Mouse (Mus musculus): ENCODE data around the gene Itga2.

The Itga2 gene

DNA sequence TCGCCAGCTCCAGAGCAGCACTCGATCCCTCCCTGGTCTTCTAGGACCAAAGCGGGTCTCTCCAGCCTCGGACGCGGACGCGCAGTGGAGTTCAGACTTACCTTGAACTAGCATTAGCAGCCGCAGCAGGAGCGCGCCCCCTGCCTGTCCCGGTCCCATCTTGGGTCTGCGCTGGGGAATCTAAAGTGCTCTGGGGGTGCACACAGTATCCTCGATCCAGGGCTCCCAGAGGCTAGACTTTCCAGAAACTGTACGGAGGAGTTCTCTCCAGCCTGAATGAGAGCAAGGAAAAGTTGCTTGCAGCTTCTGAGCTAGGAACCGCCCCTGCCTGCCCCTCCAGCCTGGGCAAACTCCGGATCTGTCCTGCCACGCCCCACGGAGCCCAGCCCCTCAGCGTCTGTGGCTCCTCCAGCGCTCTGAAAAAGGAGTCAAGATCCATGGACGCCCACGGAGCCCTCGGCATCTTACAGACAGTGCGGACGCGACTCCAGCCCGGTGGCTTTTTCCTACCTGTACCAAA, at the start of gene Itga2:
Gene Itga2, minus strand, starts transcription at position 326 of the 520 bp plus-strand sequence.
- in situ Hi-C loops (cut with MboI), result loop anchor here (10.0 kb wide), 1 partner anchor 97 kb away; no protein-coding TSS in a partner anchor

GRCm38 (mm10) chr13:114980831-114981419, 49.0 kb upstream of the Itga2 start:
- in situ Hi-C loops (cut with MboI), result loop anchor here (25.0 kb wide), 1 partner anchor 1731 kb away; no protein-coding TSS in a partner anchor

GRCm38 (mm10) chr13:114974484-114975042, 42.7 kb upstream of the Itga2 start:
- in situ Hi-C loops (cut with MboI), result loop anchor here (25.0 kb wide), 1 partner anchor 1738 kb away; no protein-coding TSS in a partner anchor

GRCm38 (mm10) chr13:114971905-114972304, 40.0 kb upstream of the Itga2 start:
- in situ Hi-C loops (cut with MboI), result no loop called here

- in situ Hi-C loops (cut with MboI), result no loop called here
Observed at GRCm38 (mm10) chr13:114964233-114964632, 32.3 kb upstream of the Itga2 start.

GRCm38 (mm10) chr13:114954516-114954915, 22.6 kb upstream of the Itga2 start:
- in situ Hi-C loops (cut with MboI), result no loop called here

- in situ Hi-C loops (cut with MboI), result loop anchor here (10.0 kb wide), 1 partner anchor 99 kb away; no protein-coding TSS in a partner anchor
Observed at GRCm38 (mm10) chr13:114933541-114933940, 1.6 kb upstream of the Itga2 start.

DNA sequence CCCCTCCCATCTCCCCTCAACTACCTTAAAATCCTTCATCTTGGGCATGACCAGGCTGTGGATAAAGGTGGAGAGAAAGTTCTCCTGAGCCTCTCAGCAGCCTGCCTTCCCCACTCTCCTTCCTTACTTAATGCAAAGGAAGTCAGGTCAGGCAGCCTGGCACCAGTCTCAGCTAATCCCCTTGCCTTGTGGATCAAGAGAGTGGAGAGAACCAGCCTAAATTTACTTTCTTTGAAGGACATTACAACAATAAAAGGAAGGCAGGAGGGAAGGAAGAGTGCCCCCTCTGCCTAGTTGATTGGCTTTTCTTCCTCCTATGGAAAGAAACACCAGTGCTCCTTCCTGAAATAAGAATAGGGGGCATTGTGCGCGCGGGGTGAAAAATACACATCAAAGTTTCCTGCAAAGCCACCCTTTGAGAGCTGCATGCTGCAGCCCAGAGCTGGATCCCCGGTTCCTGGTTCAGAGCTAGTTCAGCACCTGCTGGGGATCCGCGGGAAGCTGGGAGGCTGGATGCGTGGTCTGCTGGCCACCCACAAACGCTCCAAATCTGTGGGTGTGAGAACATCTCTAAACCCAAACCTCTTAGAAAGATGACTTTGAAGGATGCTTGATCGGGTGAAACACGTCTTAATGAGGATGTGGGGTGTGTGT, 777 bp downstream of the Itga2 start:
- in situ Hi-C loops (cut with MboI), result loop anchor here (10.0 kb wide), 1 partner anchor 96 kb away; no protein-coding TSS in a partner anchor

GRCm38 (mm10) chr13:114924785-114925184, 7.1 kb downstream of the Itga2 start:
- in situ Hi-C loops (cut with MboI), result no loop called here

GRCm38 (mm10) chr13:114923331-114923730, 8.6 kb downstream of the Itga2 start:
- in situ Hi-C loops (cut with MboI), result no loop called here

GRCm38 (mm10) chr13:114915767-114916166, 16.1 kb downstream of the Itga2 start:
- in situ Hi-C loops (cut with MboI), result no loop called here

DNA sequence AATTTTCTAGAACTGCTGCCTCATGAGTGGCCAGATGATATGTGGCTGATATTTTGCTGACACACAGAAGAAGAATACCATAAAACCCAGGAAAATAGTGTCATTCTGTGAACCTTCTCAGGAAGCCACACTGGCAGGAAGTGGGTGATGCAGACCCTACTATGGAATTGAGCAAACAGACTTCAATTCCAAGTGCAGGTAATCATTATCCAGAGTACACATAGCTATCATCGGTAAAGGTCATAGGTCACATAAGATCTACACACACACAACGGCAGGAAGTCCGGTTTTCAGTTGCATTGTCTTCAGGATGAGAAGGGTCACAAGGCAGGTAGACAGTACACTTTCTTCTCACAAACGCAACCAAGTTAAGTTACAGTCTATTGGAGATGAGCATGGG, 16.9 kb downstream of the Itga2 start:
- in situ Hi-C loops (cut with MboI), result no loop called here

DNA sequence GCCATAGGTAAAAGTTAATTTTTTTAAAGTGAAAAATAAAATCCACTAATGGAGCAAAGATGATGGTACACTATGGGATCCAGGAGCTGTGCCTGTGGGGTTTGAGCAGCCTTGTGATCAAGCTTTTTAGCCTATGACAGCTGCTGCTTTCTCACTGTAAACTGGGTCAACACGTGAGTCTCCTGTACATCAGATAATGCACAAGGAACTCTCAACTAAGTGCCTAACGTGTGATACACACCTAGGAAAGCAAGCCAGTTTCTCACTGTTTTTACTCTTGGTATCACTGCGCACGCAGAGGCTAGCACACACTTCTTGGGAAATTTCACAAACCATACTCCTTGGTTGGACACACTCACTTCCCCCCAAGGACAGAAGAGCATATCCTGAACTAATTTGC, 17.3 kb downstream of the Itga2 start:
- in situ Hi-C loops (cut with MboI), result no loop called here

- in situ Hi-C loops (cut with MboI), result no loop called here
Observed at GRCm38 (mm10) chr13:114910629-114911028, 21.3 kb downstream of the Itga2 start.

- in situ Hi-C loops (cut with MboI), result no loop called here
Observed at GRCm38 (mm10) chr13:114909514-114909913, 22.4 kb downstream of the Itga2 start.

- in situ Hi-C loops (cut with MboI), result no loop called here
Observed at GRCm38 (mm10) chr13:114907876-114908275, 24.0 kb downstream of the Itga2 start.

DNA sequence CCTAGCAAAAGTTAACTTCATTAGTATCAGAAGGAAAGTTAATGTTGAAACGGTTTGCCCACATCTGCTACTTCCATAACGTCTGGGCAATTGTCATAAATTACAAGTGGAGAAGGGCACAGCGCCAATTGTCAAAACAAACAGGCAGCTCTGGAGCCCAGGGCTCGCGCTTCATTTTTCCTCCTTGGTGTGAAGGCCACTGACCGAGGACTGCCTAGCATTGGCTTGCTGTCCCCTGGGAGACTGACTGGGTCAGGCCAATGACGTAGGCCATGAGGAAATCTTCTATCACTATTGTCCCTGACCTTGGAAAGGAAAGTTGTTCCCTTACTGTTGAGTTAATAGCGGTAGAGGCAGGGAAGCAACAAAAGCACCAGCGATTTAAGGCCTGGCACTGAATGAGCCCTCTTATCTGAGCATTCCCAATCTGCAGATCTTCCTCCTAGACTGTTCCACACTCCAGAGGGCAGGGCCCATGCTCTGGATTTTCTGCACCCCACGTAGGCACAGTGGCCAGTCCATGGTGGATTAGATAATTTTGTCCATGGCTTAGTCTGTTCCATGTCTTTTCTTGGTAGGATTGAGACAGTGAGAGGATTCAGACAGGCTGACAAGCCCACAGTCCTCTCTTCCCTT, 35.0 kb downstream of the Itga2 start:
- in situ Hi-C loops (cut with MboI), result no loop called here

DNA sequence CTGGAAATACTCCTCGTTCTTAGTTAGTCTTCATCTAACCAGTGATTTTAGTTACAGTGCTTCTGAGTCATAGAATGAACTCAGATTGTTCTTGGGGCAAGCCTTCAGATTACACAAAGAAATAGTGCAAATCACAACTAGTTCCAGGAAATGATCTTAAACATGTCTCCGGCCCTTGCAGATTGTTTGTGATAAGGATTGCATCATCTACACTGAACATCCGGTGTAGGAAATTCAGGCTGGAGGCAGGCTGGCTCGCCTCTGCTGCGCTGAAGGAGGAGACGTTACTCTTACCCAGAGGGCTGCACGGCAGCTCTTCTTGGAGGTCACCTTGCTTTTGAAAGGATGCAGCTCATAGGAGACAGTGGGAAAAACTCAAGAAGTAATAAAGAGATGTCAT, 36.0 kb downstream of the Itga2 start:
- in situ Hi-C loops (cut with MboI), result no loop called here

DNA sequence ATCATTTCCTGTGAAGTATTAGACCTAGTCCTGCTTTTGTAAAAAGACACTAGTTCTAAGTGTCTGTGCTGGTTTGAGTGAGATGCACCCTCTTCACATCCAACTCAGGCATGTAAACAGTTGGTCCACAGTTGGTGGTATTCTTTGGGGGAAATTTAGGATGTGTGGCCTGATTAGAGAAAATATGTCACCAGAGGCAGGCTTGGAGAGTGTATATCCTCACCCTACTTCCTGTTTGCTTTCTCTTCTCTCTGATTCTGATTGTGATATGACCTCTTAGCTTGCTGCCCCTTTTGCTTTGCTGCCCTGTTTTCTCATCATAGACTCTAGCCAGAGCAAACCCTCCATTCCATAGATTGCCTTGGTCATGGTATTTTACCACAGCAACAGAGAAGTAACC, 37.2 kb downstream of the Itga2 start:
- in situ Hi-C loops (cut with MboI), result no loop called here

- in situ Hi-C loops (cut with MboI), result no loop called here
Observed at GRCm38 (mm10) chr13:114891655-114892054, 40.2 kb downstream of the Itga2 start.

GRCm38 (mm10) chr13:114887695-114888094, 44.2 kb downstream of the Itga2 start:
- in situ Hi-C loops (cut with MboI), result no loop called here

DNA sequence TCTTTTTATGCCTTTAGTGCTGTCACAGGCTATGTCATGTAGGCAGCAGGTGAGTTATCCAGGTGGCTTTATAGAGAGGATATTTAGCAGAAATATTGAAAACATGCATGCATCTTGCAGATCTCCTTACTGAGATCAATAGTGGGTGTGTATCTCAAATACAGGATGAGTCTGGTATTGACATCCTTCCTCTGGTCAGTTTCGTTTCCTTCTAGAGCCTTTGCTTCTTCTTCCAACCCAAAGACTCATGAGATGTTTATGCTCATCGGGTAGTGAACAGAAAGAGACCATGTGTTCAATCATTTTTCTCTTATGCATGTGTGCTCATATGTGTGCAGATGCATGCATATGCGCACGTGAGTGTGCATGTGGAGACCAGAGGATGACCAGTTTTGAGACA, 44.6 kb downstream of the Itga2 start:
- in situ Hi-C loops (cut with MboI), result no loop called here

Measured in mature B cell (primary cell).